Mouse (Mus musculus): Measurements from ENCODE around the gene Gtf2f1. TPM values are rescaled to one million over a fixed set of nuclear protein-coding genes. Genes with fewer than 3 reads are reported as not detected.

Gtf2f1 gene
- polyA plus RNA-seq, 1 experiment from 2014 or later = 31.0 TPM

DNA sequence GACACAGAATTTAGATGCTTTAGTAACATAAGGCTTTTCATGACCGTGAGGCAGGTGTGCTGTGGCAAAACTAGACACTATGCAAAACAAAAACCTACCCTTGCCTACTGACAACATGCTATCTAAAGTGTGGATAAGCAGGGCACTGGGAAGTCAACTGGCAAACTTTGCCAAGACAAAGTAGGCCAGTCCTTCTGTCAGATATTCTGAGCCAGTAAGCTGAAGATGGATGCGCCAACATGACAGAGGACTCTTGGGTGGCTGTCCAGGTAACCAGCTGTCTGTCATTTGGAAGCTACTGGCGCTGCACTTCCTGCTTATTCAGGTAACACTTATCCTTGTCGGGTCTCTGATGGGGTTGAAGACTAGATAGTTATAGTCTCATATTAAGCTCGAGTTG is 41.0 kb downstream of the Gtf2f1 start:
- no peak overlapping the region for H3K27ac ChIP-seq (replicated peaks in 1 of 2; ENCODE audit: control insufficient read depth in 1 of 2, insufficient read depth in 1 of 2, low read depth in 2 of 2, low read length in 2 of 2)
- H3K4me3 ChIP-seq (ENCODE audit: control insufficient read depth in 1 of 2, insufficient read depth in 1 of 2, low read depth in 1 of 2, low read length in 2 of 2) = no peak overlapping the region
- H3K4me1 ChIP-seq (ENCODE audit: control insufficient read depth in 2 of 2, insufficient read depth in 2 of 2, low read length in 2 of 2) = no peaks in the 10 kb centered on the region
- no peak overlapping the region for H3K9ac ChIP-seq (ENCODE audit: low read length)
- H3K36me3 ChIP-seq (ENCODE audit: control insufficient read depth, insufficient read depth, low read length) = no peaks in the 10 kb centered on the region
- no peaks in the 10 kb centered on the region for H3K9me3 ChIP-seq (ENCODE audit: control insufficient read depth, low read length)
- H3K4me2 ChIP-seq (ENCODE audit: low read length) = no peak overlapping the region
- H3K27me3 ChIP-seq (ENCODE audit: control insufficient read depth, insufficient read depth, low read length) = peaks cover 12% of the 10 kb centered on the region; the same call in 1 of the 2 replicates
- ATAC-seq (ENCODE audit: insufficient number of reproducible peaks, insufficient read depth, low FRiP score, low read depth) = no peak
- WGBS = 57% methylated on average over 5 of the region's 5 CpGs

- H3K36me3 ChIP-seq (ENCODE audit: control insufficient read depth, insufficient read depth, low read length) = no peaks in the 10 kb centered on the region
- no peak overlapping the region for H3K9ac ChIP-seq (ENCODE audit: low read length)
- 59% methylated on average over 3 of the region's 3 CpGs for WGBS
- H3K4me2 ChIP-seq (ENCODE audit: low read length) = no peak overlapping the region
- no peak for ATAC-seq (ENCODE audit: insufficient number of reproducible peaks, insufficient read depth, low FRiP score, low read depth)
- H3K4me1 ChIP-seq (ENCODE audit: control insufficient read depth in 2 of 2, insufficient read depth in 2 of 2, low read length in 2 of 2) = no peaks in the 10 kb centered on the region
- no peak overlapping the region for H3K27ac ChIP-seq (replicated peaks in 1 of 2; ENCODE audit: control insufficient read depth in 1 of 2, insufficient read depth in 1 of 2, low read depth in 2 of 2, low read length in 2 of 2)
- H3K4me3 ChIP-seq (ENCODE audit: control insufficient read depth in 1 of 2, insufficient read depth in 1 of 2, low read depth in 1 of 2, low read length in 2 of 2) = no peak overlapping the region
- H3K9me3 ChIP-seq (ENCODE audit: control insufficient read depth, low read length) = no peaks in the 10 kb centered on the region
- H3K27me3 ChIP-seq (ENCODE audit: control insufficient read depth, insufficient read depth, low read length) = peaks cover 12% of the 10 kb centered on the region; the same call in 1 of the 2 replicates
Measured at GRCm38 (mm10) chr17:56969321-56969720, 41.8 kb downstream of the Gtf2f1 start.

DNA sequence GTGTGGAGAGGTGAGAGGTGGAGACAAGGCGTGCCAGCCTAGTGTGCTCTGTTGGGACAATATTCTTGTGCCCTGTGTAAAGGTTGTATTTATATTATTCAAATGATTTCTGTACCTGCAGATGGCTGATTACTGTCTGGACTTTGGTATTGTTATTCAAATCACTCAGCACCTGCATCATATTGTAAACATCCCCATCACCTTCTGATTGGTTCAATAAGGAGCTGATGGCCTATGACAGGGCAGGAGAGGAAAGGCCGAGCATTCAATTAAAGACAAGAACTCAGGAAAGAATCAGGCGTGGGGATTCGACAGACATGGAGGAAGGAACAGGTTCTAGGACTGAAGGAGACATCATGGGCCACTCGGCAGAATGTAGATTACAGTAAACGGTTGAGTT is 47.4 kb downstream of the Gtf2f1 start:
- Histone ChIP-seq H3K36me3 (ENCODE audit: control insufficient read depth, insufficient read depth, low read length) (no peaks in the 10 kb centered on the region), H3K9ac (ENCODE audit: low read length) (no peak overlapping the region), H3K4me3 (ENCODE audit: control insufficient read depth in 1 of 2, insufficient read depth in 1 of 2, low read depth in 1 of 2, low read length in 2 of 2) (no peak overlapping the region), H3K4me1 (ENCODE audit: control insufficient read depth in 2 of 2, insufficient read depth in 2 of 2, low read length in 2 of 2) (no peaks in the 10 kb centered on the region), H3K27ac (replicated peaks in 1 of 2; ENCODE audit: control insufficient read depth in 1 of 2, insufficient read depth in 1 of 2, low read depth in 2 of 2, low read length in 2 of 2) (no peak overlapping the region), H3K27me3 (ENCODE audit: control insufficient read depth, insufficient read depth, low read length) (0 out of 2 replicates have a peak, but pooled peaks cover 5% of the 10 kb centered on the region), H3K9me3 (ENCODE audit: control insufficient read depth, low read length) (no peaks in the 10 kb centered on the region), H3K4me2 (ENCODE audit: low read length) (no peak overlapping the region)
- 67% methylated on average over 6 of the region's 6 CpGs for WGBS
- ATAC-seq (ENCODE audit: insufficient number of reproducible peaks, insufficient read depth, low FRiP score, low read depth) = no peak

- 66% methylated on average over 5 of the region's 5 CpGs for WGBS
- H3K27me3 ChIP-seq (ENCODE audit: control insufficient read depth, insufficient read depth, low read length) = 0 out of 2 replicates have a peak, but pooled peaks cover 5% of the 10 kb centered on the region
- ATAC-seq (ENCODE audit: insufficient number of reproducible peaks, insufficient read depth, low FRiP score, low read depth) = no peak
- H3K4me2 ChIP-seq (ENCODE audit: low read length) = no peak overlapping the region
- H3K27ac ChIP-seq (replicated peaks in 1 of 2; ENCODE audit: control insufficient read depth in 1 of 2, insufficient read depth in 1 of 2, low read depth in 2 of 2, low read length in 2 of 2) = no peak overlapping the region
- no peak overlapping the region for H3K9ac ChIP-seq (ENCODE audit: low read length)
- no peaks in the 10 kb centered on the region for H3K36me3 ChIP-seq (ENCODE audit: control insufficient read depth, insufficient read depth, low read length)
- H3K9me3 ChIP-seq (ENCODE audit: control insufficient read depth, low read length) = no peaks in the 10 kb centered on the region
- H3K4me1 ChIP-seq (ENCODE audit: control insufficient read depth in 2 of 2, insufficient read depth in 2 of 2, low read length in 2 of 2) = no peaks in the 10 kb centered on the region
- no peak overlapping the region for H3K4me3 ChIP-seq (ENCODE audit: control insufficient read depth in 1 of 2, insufficient read depth in 1 of 2, low read depth in 1 of 2, low read length in 2 of 2)
Measured at GRCm38 (mm10) chr17:56962642-56963405, 48.3 kb downstream of the Gtf2f1 start.

- Histone ChIP-seq H3K27ac (replicated peaks in 1 of 2; ENCODE audit: control insufficient read depth in 1 of 2, insufficient read depth in 1 of 2, low read depth in 2 of 2, low read length in 2 of 2) (no peak overlapping the region), H3K27me3 (ENCODE audit: control insufficient read depth, insufficient read depth, low read length) (0 out of 2 replicates have a peak, but pooled peaks cover 5% of the 10 kb centered on the region), H3K4me3 (ENCODE audit: control insufficient read depth in 1 of 2, insufficient read depth in 1 of 2, low read depth in 1 of 2, low read length in 2 of 2) (no peak overlapping the region), H3K36me3 (ENCODE audit: control insufficient read depth, insufficient read depth, low read length) (no peaks in the 10 kb centered on the region), H3K4me1 (ENCODE audit: control insufficient read depth in 2 of 2, insufficient read depth in 2 of 2, low read length in 2 of 2) (no peaks in the 10 kb centered on the region), H3K9ac (ENCODE audit: low read length) (no peak overlapping the region), H3K9me3 (ENCODE audit: control insufficient read depth, low read length) (no peaks in the 10 kb centered on the region), H3K4me2 (ENCODE audit: low read length) (no peak overlapping the region)
- 91% methylated on average over 4 of the region's 4 CpGs for WGBS
- no peak for ATAC-seq (ENCODE audit: insufficient number of reproducible peaks, insufficient read depth, low FRiP score, low read depth)
Measured at GRCm38 (mm10) chr17:56961880-56962279, 49.2 kb downstream of the Gtf2f1 start.

DNA sequence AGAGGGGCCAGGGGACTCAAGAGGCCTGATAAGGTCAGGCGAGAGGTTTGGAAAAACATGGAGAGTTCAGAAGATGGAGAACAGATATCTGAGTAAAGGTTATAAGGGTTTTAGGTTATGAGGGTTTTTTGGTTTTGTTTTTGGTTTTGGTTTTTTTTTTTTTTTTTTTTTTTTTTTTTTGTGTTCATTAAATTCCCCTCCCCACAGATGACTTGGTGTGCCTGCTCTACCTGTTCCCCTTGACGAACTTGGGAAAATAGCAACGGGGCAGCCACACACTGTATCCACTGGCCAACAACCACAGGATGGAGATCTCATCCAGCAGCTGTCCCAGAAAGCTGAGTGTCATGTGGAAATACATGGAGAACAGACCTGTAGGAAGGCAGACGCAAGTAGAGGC is 52.4 kb downstream of the Gtf2f1 start:
- Histone ChIP-seq H3K9ac (ENCODE audit: low read length) (no peak overlapping the region), H3K4me3 (ENCODE audit: control insufficient read depth in 1 of 2, insufficient read depth in 1 of 2, low read depth in 1 of 2, low read length in 2 of 2) (no peak overlapping the region), H3K4me2 (ENCODE audit: low read length) (no peak overlapping the region), H3K9me3 (ENCODE audit: control insufficient read depth, low read length) (no peaks in the 10 kb centered on the region), H3K27me3 (ENCODE audit: control insufficient read depth, insufficient read depth, low read length) (no peaks in the 10 kb centered on the region), H3K4me1 (ENCODE audit: control insufficient read depth in 2 of 2, insufficient read depth in 2 of 2, low read length in 2 of 2) (no peaks in the 10 kb centered on the region), H3K27ac (replicated peaks in 1 of 2; ENCODE audit: control insufficient read depth in 1 of 2, insufficient read depth in 1 of 2, low read depth in 2 of 2, low read length in 2 of 2) (no peak overlapping the region), H3K36me3 (ENCODE audit: control insufficient read depth, insufficient read depth, low read length) (no peaks in the 10 kb centered on the region)
- ATAC-seq (ENCODE audit: insufficient number of reproducible peaks, insufficient read depth, low FRiP score, low read depth) = no peak
- 58% methylated on average over 4 of the region's 4 CpGs for WGBS

- no peaks in the 10 kb centered on the region for H3K27me3 ChIP-seq (ENCODE audit: control insufficient read depth, insufficient read depth, low read length)
- no peaks in the 10 kb centered on the region for H3K4me1 ChIP-seq (ENCODE audit: control insufficient read depth in 2 of 2, insufficient read depth in 2 of 2, low read length in 2 of 2)
- no peak; the same call in 1 of the 2 replicates for ATAC-seq (ENCODE audit: insufficient number of reproducible peaks, insufficient read depth, low FRiP score, low read depth)
- H3K4me3 ChIP-seq (ENCODE audit: control insufficient read depth in 1 of 2, insufficient read depth in 1 of 2, low read depth in 1 of 2, low read length in 2 of 2) = no peak overlapping the region
- no peak overlapping the region for H3K9ac ChIP-seq (ENCODE audit: low read length)
- H3K27ac ChIP-seq (replicated peaks in 1 of 2; ENCODE audit: control insufficient read depth in 1 of 2, insufficient read depth in 1 of 2, low read depth in 2 of 2, low read length in 2 of 2) = no peak overlapping the region
- H3K9me3 ChIP-seq (ENCODE audit: control insufficient read depth, low read length) = no peaks in the 10 kb centered on the region
- no peak overlapping the region for H3K4me2 ChIP-seq (ENCODE audit: low read length)
- WGBS = 18% methylated on average over 11 of the region's 11 CpGs
- no peaks in the 10 kb centered on the region for H3K36me3 ChIP-seq (ENCODE audit: control insufficient read depth, insufficient read depth, low read length)
Measured at GRCm38 (mm10) chr17:56957763-56958429, 53.2 kb downstream of the Gtf2f1 start.

Data from heart, embryonic 14.5 days (tissue).